Mouse (Mus musculus): ENCODE measurements at regions not wholly inside any gene's neighbourhood (a gene's known extent, or its start where the extent isn't known, plus 50 kb on each side); places are given as distances from the start of the nearest gene placed in this dataset.

GRCm38 (mm10) chr19:20035223-20035622 lies 355.5 kb downstream of the Anxa1 start:
- DNase-seq (ENCODE audit: low spot score) = no peak

GRCm38 (mm10) chr19:20027667-20028282 lies 363.0 kb downstream of the Anxa1 start:
- DNase-seq (ENCODE audit: low spot score) = no peak

- no peak for DNase-seq (ENCODE audit: low spot score)
Measured at GRCm38 (mm10) chr19:20014114-20014513, 376.6 kb downstream of the Anxa1 start.

DNA sequence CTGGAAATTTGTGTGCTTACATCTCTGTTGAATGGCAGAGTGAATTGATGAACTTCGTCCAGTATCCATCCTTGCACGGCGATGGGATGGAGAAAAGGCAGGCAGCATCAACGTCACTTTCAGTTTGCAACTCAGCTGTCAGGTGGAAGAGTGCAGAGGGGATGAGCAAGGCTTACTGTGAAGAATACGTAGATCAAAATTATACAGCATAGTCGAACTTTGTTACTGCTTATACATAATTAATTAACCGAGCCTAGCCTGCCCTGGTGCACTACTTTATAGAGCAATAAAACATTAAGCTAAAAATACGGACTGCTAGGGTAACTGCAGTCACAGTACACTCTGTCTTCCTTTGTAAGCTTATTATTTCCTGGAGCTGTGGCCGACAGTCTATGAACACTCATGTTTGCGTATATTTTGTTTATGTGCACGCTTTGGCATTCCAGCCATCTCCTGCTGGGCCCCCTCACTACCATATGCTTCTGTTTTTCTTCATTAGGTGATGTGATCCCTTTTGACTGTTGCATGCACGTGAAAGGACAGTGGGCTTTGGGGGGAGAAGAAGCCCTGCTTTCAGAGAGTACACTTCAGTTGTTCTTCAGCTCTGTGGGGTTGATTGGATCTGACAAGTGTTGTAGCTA lies 380.8 kb downstream of the Anxa1 start:
- no peak for DNase-seq (ENCODE audit: low spot score)

GRCm38 (mm10) chr19:20005932-20006625 lies 384.7 kb downstream of the Anxa1 start:
- DNase-seq (ENCODE audit: low spot score) = no peak

DNA sequence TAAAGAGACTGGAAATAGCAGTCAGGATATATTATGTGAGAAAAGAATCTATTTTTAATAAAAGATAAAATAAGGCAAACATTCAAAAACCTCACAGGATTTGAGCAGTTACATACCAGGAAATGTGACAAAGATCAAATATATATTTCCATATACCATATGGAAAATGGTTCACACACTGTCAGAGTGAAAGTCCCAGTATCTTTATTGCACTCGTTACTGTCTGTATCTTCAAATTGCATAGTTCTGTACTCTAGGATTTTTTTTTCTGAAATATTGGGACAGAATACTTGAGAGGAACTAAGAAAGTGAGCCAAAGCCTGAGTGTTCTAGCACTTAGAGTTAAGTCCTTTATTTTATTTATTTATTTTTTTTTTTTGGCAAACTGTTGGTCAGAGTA lies 403.5 kb downstream of the Anxa1 start:
- no peak for DNase-seq (ENCODE audit: low spot score)

DNA sequence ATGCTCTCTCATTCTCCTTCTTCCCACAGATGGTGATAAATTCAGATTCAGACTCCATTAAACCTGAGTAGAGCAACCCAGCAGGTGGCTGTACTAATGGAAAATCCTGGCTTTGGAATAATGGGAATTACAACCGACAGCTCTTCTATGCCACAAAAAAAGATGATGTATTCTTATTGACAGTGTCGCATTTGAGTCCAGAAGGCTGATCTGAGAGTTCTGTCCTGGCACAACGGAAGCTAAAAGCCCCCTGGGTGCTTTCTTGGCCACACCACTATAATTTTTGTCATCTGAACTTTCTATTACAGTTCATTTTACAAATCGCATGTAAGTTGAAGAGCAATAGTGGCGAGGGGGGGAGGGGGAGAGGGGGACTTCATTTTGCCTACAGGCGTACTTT lies 411.9 kb downstream of the Anxa1 start:
- no peak for DNase-seq (ENCODE audit: low spot score)

DNA sequence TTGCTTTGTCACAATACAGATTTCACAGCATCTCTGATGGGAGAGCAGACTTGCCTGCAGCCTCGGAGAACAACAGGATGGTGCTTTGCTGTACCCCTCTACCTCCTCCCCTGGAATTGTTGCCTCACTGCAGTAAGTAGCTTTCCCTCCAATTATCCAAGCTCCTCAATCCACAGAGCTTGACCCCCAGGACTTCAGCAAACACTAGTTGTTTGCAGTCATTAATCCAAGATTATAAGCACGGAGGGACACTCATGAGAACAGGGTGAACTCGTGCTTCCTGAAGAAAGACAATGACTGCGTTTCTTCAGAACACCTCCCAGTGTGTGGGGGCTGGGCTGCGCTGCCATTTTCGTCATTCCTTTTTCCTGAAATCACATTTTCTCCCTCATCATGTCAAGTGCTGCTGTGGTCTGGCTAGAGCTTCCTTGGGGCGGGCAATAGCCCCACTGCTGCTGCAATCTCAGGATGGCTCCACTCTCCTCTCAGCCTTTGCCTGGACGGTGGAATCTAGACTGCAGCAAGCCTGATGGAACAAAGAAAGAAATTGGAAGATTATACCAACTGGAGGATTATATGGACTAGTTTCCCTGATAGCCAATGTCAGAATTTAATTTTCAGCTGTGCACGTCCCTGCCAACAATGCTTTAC lies 413.0 kb downstream of the Anxa1 start:
- no peak for DNase-seq (ENCODE audit: low spot score)

GRCm38 (mm10) chr19:19976776-19977175 lies 414.0 kb downstream of the Anxa1 start:
- no peak for DNase-seq (ENCODE audit: low spot score)

DNA sequence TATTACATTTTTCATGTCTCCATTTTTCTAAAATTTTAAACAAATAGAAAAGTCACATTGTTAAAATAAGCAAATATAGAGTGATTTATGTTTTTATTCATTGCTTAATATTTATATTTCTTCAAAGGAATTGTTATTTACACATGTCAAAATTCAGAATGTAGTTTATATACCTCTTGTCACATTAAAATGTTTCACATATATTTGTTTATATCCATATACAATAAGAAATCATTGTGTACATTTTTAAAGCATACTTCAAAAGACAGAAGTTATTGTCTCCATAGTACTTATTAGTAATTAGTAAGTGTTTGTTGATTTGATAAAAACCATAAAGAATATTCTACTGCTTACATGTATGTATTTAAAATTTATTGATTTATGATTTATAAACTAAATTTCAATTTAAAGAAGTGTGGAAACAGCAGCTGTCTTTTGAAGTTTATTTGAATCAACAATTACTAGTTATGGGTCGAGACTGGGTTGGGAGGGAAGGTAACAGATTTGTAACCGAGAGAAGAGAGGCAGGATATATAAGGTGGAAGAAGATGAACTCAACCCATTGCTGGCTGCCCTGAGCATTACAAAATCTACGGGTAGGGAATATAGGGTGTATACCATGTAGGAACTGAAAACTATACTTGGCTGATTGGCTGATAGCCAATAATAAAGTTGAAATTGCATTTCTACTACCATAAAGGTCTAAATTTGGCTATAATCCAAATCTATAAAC lies 420.8 kb downstream of the Anxa1 start:
- no peak for DNase-seq (ENCODE audit: low spot score)

GRCm38 (mm10) chr19:19969335-19969734 lies 421.4 kb downstream of the Anxa1 start:
- no peak for DNase-seq (ENCODE audit: low spot score)

- DNase-seq (ENCODE audit: low spot score) = no peak
Measured at GRCm38 (mm10) chr19:19945247-19945646, 445.5 kb downstream of the Anxa1 start.

GRCm38 (mm10) chr19:19942697-19943096 lies 448.0 kb downstream of the Anxa1 start:
- DNase-seq (ENCODE audit: low spot score) = no peak

GRCm38 (mm10) chr19:19921109-19921508 lies 469.6 kb downstream of the Anxa1 start:
- DNase-seq (ENCODE audit: low spot score) = no peak

- DNase-seq (ENCODE audit: low spot score) = no peak
Measured at GRCm38 (mm10) chr19:19885933-19886710, 504.6 kb downstream of the Anxa1 start.

DNA sequence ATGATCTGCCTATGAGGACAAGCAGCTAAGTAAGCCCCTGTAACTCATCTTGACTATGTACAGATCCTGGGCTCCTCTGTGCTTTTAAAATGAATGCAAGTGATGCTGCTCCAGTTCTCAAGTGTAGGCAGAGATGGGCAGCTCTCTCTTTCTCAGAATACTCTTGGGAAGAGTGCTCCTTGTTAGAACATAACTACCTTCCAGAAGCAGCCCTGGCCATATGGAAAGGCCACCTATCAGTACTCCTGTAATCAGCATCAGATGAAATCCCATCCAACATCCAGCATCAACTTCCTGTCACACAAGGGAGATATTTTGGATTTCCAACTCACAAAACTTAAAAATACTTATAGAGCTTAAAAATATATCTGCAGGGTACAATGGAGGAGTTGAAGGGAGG lies 509.8 kb downstream of the Anxa1 start:
- DNase-seq (ENCODE audit: low spot score) = no peak

DNA sequence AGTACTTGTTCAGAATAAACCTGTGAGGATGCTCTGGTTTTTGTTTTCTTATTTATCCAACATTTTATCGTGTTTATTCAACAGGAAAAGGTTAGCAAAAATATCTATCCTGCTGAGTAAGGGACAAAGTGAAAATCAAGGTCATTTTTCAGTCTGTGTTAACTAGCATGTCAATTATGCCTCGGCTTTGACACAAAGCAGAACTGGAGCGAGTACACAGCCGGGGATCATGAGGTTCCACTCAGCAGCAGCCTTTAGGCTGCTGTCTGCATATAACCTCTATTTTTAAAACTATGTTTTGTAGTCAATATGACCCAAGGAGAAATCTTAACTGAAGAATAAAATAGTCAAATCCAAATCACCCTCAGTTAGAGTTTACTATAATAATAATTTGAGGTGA lies 542.6 kb downstream of the Anxa1 start:
- DNase-seq (ENCODE audit: low spot score) = no peak

- no peak for DNase-seq (ENCODE audit: low spot score)
Measured at GRCm38 (mm10) chr19:19807992-19808391, 582.8 kb downstream of the Anxa1 start.

- no peak for DNase-seq (ENCODE audit: low spot score)
Measured at GRCm38 (mm10) chr19:19793835-19794234, 596.9 kb downstream of the Anxa1 start.

DNA sequence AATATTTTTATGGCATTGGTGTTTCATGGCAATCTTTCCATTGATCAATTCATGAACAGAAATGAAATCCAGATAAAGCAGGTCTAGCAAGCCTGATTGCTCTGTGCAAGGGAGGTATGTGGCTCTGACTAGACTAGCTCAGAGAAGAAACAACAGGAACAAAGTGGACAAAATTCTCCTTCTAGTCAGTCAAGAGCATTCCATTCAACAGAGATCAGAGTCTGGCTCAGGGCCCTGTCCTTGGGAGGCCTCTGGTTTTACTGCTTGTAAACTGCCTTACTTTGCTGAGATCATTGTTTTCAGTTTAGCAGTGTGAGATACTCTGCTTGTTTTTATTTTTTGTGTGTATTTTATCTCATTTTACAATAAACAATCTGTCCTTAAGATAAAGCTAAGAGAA lies 607.2 kb downstream of the Anxa1 start:
- no peak for DNase-seq (ENCODE audit: low spot score)

DNA sequence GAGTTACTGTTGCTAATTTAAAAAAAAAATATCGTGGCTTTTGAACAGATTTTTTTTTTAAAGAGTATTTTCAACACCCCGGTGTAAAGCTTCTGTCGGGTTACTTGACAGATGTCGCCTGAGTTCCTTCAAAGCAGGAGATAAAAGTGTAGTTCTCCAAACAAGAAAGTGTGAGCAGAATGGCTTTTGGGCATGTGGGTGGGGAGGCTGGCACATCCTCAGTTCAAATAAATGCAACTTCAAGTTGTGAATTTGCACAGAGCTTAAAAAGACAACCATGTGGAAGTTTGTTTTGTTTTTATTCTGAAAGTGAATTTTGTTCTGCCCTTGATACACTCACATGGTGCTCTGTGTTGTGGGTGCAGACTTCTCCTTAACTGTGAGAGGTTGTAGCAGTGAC lies 612.9 kb downstream of the Anxa1 start:
- DNase-seq (ENCODE audit: low spot score) = peak; percentile 29

GRCm38 (mm10) chr19:19770990-19771389 lies 619.8 kb downstream of the Anxa1 start:
- no peak for DNase-seq (ENCODE audit: low spot score)

All from left cerebral cortex, adult 11 months (tissue).